Mouse (Mus musculus): ENCODE data around the gene Aars.

DNA sequence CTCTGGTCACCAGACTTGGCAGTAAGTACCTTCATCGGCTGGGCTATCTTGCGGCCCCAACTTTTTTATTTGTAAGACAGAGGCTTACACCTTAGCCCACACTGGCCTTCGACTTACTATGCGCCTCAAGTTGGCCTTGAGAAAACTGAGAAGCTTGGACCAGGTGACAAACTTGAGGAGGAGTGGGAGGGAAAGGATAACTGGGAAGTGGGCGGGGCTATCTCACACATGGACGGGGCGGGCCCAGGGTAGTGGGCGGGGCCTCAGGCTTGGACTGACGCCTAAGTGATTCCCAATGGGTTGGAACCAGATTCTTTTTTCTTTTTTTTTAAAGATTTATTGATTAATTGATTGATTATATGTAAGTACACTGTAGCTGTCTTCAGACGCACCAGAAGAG, 34.5 kb downstream of the Aars start:
- no peak for TF ChIP-seq EP300 (IDR thresholded peaks at IDR 0.05; ENCODE audit: low read depth)
- no peak for TF ChIP-seq CTCF (IDR thresholded peaks at IDR 0.05; ENCODE audit: low read depth)

Measured in liver, embryonic 14.5 days (tissue).